Mouse (Mus musculus) myocyte (in vitro differentiated cells): ENCODE measurements around the gene Ptprt.

Experiments used
- E2F4 ChIP-seq: IDR thresholded peaks from one replicate; pipeline ENCODE4 v1.6.1; 2011; ENCODE audit warnings: mild to moderate bottlenecking, control low read depth, moderate library complexity; ENCODE audit not compliant: insufficient read depth
- MAX ChIP-seq: IDR thresholded peaks from one replicate; pipeline ENCODE4 v1.6.1; 2011; ENCODE audit warnings: low read depth, mild to moderate bottlenecking, control low read depth
- MYOD1 ChIP-seq, 3 experiments: IDR thresholded peaks; one replicate each; pipeline ENCODE4 v1.6.1; 2011; ENCODE audit warnings: control low read depth in 2 of 3, low read depth in 2 of 3, mild to moderate bottlenecking in 2 of 3, moderate library complexity in 1 of 3; ENCODE audit not compliant: insufficient read length in 2 of 3, control insufficient read depth in 1 of 3
- MYOG ChIP-seq, 3 experiments: IDR thresholded peaks; one replicate each; pipeline ENCODE4 v1.6.1; 2011; ENCODE audit warnings: control low read depth in 2 of 3, low read depth in 2 of 3, mild to moderate bottlenecking in 2 of 3; ENCODE audit not compliant: insufficient read length in 2 of 3, control insufficient read depth in 1 of 3, insufficient read depth in 1 of 3
- POLR2A ChIP-seq: IDR thresholded peaks from one replicate; pipeline ENCODE4 v1.6.1; 2011; ENCODE audit warnings: low read depth, mild to moderate bottlenecking, control low read depth, moderate library complexity; ENCODE audit not compliant: insufficient read length
- POLR2AphosphoS2 ChIP-seq: IDR thresholded peaks from one replicate; pipeline ENCODE4 v1.6.1; 2011; ENCODE audit warnings: low read depth, control low read depth; ENCODE audit not compliant: insufficient read length
- TCF12 ChIP-seq: IDR thresholded peaks from one replicate; pipeline ENCODE4 v1.6.1; 2011; ENCODE audit warnings: mild to moderate bottlenecking, control low read depth; ENCODE audit not compliant: poor library complexity, insufficient read depth, severe bottlenecking
- TCF3 ChIP-seq: IDR thresholded peaks from one replicate; pipeline ENCODE4 v1.6.1; 2011; ENCODE audit warnings: low read depth, control low read depth; ENCODE audit not compliant: insufficient read length
- USF1 ChIP-seq: IDR thresholded peaks from one replicate; pipeline ENCODE4 v1.6.1; 2011; ENCODE audit warnings: low read depth, mild to moderate bottlenecking, control low read depth, moderate library complexity

DNA sequence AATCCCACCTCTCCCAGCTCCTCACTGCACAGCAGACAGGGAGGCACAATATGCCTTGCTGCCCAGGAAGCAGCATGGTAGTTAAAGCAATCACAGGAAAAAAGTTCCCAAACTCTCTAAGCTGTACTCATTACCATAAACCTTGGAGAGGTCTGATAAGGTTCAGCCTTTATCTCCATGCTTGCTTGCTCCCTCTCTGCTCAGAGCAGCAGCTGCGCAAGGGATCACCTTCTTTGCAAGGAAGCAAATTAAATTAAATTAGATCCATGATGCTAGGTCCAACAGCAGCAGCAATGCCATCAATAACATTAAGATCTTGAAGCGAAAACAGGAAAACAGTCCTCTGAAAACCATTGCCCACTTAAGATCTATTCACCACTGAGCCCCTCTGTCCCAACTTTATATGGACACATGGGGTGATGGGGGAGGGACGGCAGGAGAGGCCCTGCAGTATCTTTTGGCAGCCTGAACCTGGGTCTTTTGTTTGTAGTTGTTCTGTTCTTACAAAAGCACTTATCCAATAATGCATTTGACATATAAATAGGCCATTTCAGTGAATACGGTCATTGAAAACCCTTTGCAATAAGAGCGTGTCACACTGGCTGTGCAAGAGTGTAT is 328.8 kb downstream of the Ptprt start:
- TF ChIP-seq E2F4 (no peak), TCF12 (no peak), MYOG (IDR thresholded peaks at IDR 0.05; ENCODE audit: control insufficient read depth in 1 of 3, insufficient read depth in 1 of 3, insufficient read length in 2 of 3, low read depth in 2 of 3) (no peak), POLR2A (no peak), MYOD1 (IDR thresholded peaks at IDR 0.05; ENCODE audit: control insufficient read depth in 1 of 3, insufficient read length in 2 of 3, low read depth in 2 of 3) (no peak), POLR2AphosphoS2 (no peak), TCF3 (no peak), USF1 (no peak), MAX (no peak)
